Mouse (Mus musculus): ENCODE measurements around the gene Pde7b.

Pde7b gene

DNA sequence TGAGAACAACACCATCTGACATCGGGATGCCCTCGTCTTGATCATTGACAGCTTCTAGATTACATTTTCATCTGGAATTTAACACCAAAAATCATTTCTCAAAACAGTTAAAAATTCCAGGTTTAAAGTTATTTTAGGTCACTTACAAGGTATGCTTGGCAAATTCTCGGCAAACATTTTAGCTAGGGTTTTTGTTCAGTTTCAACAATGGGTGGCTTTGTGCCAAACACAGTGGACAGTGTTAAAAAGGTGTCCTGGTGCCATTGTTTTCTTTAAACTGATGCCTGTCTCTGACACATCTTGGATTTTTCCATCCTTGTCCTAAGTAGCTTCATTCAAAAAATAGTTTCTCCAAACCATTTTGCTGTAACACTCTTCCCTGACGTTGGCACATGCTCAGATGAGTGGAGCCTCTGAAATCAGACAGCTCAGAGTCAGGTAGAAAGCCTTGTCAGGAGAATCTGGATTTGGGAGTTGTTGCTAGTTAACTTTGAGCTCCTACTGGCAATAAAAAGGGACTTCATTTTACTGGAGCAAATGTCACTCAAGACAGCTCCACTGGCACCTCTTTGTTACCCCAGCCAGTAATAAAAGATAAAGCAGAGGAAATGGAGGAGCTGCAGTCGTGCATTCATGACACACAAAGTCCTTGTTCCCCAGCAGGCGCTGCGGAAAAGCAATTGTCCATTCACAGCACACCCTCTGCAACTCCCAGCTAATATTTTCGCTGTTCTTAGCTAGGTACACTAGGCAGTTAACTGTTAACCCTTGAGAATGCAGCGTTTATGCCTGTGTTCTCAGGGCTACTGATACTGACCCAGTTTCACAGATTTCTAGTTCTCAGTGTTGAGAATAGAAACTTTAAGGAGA lies 2.0 kb downstream of the Pde7b start:
- CTCF ChIA-PET, result interaction anchor here (1.2 kb wide), 1 partner anchor 8 kb away, joined by 3 read pairs; no protein-coding TSS in a partner anchor

GRCm38 (mm10) chr10:20719201-20719600 lies 5.7 kb downstream of the Pde7b start:
- CTCF ChIA-PET, result no interaction called here

DNA sequence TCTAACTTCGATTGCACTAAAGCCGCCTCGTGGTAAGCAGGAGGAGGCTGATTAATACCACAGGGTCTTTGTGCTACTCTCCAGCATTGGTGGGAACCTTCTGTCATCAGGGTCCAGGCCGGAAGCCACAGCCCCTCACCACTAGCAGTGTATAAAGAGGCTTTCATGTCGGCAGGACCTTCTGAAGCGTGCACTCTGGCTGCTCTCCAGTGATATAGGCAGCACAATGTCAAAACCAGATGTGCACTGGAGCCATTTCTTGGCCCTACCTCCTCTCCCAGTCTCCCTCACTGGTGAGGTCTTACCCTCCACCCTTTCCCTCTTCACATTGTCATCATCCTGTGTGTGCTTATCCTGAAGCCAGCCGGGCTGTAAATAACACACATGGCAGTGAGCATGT lies 24.2 kb downstream of the Pde7b start:
- CTCF ChIA-PET, result no interaction called here

GRCm38 (mm10) chr10:20699874-20700273 lies 25.0 kb downstream of the Pde7b start:
- CTCF ChIA-PET, result no interaction called here

DNA sequence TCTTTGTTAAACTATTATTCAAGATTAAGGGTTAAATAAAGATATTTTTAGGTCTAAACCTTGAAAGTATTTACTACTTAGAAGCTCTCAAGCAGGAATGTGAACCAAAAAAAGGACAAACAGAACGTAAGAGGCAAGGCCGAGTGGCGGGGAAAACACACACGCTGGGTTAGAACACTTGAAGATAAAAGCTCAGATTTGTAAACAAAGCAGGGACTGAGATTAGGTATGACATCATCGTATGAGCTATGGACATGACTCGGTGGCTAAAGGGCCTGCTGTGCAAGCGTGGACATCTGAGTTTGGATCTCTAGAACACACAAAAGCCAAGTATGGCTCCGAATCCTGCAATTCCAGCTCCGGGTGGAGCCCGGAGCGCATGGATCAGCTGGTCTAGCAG lies 29.2 kb downstream of the Pde7b start:
- CTCF ChIA-PET, result no interaction called here

DNA sequence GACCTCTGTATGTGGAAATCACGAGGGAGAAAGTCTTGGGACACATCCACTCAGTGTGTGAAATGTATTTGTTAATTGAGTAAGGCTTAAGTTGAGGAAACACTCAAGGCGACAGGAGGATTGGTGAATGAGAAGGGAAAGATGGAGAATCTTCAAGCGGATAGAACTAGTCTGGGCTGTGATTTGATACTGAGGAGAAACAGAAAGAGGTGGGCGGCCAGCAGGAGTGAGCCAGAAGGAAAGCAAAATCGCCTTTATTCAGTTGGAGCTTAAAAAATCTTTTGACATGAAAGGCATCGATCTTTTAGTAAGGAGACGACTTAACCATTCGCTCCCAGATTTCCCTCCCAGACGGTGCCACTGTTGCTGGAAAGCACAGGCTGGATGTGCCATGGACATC lies 34.9 kb downstream of the Pde7b start:
- CTCF ChIA-PET, result no interaction called here

DNA sequence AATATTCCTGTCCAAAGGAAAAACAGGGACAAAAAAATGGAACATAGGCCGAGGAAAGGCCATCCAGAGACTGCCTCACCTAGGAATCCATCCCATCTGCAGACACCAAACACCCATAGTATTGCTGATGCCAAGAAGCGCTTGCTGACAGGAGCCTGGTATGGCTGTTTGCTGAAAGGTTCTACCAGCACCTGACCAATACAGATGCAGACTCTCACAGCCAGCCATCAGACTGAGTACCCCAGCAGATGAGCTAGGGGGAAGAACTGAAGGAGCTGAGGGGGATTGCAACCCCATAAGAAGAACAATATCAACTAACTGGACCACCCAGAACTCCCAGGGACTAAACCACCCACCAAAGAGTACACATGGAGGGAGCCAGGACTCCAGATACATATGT lies 40.7 kb downstream of the Pde7b start:
- CTCF ChIA-PET, result no interaction called here

DNA sequence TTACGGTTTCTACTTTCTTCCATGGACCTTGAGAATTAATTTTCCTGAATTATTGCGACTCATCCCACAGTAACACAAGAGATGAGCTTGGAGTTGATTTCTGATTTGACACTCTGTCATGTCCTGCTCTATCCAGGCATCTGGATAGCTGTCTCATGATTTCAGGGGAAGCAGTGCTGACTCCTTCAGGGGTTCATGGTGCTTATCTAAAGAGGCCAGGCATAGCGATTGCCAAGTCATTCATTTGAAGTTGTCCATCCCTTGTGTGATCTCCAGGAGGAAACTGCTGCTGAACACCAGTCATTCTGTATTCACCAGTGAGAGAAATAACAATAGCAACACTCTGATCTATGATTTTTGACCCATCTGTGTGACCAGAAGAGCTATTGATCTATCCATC lies 43.9 kb downstream of the Pde7b start:
- CTCF ChIA-PET, result no interaction called here

GRCm38 (mm10) chr10:20675321-20675720 lies 49.6 kb downstream of the Pde7b start:
- CTCF ChIA-PET, result no interaction called here

DNA sequence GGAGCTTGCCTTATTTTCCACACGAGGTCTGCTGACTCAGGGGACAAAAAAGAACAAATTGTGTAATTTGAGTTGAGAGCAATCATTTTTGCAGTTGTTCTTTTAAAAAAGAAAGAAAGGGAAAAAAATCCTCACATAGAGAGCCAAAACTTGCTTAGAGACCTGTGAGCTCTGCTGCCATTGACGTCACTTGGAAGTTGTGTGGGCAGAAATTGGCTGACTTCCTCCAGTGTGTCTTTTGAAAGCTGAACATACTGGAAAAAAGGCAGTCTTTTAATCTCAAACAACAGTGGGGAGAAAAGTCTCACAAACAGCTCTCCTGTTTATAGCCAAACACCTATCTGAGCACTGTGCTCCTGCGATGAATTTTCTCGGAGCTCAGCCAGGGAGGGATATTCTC lies 51.1 kb downstream of the Pde7b start:
- CTCF ChIA-PET, result no interaction called here

DNA sequence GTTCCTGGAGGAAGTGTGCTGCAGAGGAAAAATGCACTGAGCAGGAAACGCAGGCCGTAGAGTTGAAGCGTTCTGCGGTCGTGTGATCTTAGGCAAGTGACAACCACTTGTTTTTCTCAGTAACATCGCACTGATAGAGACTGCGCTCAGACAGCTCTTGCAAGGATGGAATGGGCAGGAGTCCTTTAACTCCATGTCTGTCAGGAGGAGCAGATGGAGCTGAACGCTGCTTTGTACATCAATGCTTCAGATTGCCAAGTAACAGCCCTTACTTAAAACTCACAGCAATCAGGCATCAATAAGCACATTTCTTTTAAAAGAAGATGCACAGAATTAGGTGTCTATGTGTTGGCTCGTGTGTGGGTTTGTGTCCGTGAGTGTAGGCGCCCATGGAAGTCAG lies 52.3 kb downstream of the Pde7b start:
- CTCF ChIA-PET, result no interaction called here

GRCm38 (mm10) chr10:20671621-20672020 lies 53.3 kb downstream of the Pde7b start:
- CTCF ChIA-PET, result no interaction called here

- CTCF ChIA-PET, result no interaction called here
Observed at GRCm38 (mm10) chr10:20670541-20670940, 54.3 kb downstream of the Pde7b start.

DNA sequence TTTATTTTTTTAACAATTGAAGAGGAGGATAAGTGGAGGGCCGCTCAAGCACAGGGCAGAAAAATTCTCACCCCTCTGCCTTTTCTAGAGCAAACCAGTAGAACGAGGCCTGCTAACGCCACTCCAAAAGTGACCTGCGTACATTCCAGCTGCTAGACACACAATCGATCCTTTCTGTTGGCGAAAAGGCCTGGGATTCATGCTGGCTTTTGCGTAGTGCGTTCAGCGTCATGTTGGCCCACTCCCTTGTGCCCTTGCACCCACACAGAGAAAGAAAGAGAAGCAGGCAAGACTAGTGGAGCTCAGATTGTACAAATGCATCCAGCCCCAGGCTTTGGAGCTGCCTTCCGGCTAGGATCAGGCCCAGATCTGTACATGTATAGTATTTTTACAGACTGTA lies 55.4 kb downstream of the Pde7b start:
- CTCF ChIA-PET, result no interaction called here

DNA sequence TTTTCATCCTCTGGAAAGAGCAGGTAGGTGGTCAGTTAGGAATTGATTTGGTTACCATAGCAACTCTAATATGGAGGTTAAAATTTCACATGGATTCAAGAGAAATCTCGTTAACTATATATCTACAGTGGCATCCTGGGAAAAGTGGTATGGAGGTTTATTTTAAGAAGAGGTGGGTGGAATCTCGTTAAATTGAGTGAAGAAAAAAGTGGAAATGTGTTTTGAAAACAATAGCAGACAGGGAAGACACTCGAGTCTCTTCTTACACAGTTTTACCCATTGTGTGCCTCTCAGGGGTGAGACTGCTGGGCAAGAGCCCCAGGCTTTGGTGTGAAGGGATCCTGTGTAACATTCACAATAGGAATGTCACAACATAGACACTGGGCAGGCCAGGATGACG lies 56.3 kb downstream of the Pde7b start:
- CTCF ChIA-PET, result no interaction called here

DNA sequence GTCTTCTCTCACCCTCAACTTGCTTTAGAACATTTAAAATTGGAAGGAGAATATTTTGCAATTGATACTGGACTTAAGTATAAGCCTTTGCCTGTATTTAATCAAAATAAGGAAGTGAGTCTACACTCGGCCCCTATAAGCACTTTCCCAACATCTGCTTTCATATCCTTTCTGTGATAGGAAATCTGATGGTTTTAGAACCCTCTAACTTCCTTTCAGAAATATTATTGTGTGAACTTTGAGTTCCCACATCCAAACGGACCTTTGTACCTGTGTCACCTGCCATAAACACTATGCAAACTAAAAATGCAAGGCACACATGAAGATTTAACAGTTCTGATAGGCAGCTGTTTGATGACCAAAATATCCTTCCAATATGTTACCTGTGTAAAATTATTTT lies 58.2 kb downstream of the Pde7b start:
- CTCF ChIA-PET, result no interaction called here

DNA sequence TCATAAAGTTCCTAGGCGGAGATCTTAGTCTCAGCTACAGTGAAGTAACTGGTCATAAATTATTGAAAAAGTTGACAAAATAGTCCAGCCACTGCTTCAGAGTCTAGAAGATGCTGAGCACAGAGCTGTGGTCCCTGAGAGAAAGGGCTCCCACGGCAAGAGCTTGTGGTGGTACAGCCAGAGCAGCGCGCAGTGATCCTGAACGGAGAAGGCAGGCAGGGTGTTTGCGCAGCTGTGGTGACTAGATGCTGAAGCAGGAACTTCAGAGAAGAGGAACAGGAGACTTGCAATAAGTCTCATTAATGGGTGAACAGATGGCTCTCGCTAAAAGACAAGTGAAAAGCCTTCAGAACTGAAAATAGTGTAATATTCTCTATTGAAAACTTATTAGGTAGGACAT lies 61.9 kb downstream of the Pde7b start:
- CTCF ChIA-PET, result no interaction called here

DNA sequence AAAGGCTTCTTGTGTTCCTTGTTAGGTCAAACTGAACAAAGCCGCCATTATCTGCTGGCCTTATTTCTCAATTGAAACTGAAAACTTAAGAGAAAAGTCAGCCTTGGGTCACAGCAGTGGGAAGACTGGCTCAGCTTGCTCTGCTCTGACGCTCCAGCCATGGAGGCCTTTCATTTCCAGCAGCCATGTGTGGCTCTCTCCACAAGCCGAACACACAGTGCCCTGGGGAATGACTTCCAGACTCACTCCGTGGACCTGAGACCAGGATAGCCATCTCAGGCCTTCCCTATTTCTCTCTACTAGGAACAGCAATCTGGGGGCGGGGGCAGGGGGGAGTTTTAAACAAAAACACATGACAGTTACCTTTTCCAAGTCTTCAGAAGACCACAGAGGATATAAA lies 63.2 kb downstream of the Pde7b start:
- CTCF ChIA-PET, result no interaction called here

GRCm38 (mm10) chr10:20659718-20660117 lies 65.2 kb downstream of the Pde7b start:
- CTCF ChIA-PET, result no interaction called here

DNA sequence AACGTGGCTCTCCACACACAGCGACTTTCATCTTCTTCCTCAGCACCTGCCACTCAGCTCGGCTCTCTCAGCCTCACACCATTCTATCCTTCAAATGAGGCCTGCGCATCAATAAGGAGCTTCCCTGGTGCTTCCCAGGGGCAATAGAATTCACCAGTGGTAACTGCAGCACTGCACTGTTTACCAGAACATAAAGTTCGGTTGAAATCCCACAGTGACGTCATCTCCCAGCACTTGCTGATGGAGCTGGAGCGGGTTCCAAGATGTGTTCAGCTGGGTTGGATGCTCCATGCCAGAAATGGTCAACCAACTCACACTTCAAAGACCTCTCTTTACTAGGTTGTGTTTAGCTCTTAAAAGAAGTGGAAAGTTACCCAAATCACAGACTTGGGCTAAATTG lies 65.6 kb downstream of the Pde7b start:
- CTCF ChIA-PET, result no interaction called here

GRCm38 (mm10) chr10:20658716-20659115 lies 66.2 kb downstream of the Pde7b start:
- CTCF ChIA-PET, result no interaction called here

DNA sequence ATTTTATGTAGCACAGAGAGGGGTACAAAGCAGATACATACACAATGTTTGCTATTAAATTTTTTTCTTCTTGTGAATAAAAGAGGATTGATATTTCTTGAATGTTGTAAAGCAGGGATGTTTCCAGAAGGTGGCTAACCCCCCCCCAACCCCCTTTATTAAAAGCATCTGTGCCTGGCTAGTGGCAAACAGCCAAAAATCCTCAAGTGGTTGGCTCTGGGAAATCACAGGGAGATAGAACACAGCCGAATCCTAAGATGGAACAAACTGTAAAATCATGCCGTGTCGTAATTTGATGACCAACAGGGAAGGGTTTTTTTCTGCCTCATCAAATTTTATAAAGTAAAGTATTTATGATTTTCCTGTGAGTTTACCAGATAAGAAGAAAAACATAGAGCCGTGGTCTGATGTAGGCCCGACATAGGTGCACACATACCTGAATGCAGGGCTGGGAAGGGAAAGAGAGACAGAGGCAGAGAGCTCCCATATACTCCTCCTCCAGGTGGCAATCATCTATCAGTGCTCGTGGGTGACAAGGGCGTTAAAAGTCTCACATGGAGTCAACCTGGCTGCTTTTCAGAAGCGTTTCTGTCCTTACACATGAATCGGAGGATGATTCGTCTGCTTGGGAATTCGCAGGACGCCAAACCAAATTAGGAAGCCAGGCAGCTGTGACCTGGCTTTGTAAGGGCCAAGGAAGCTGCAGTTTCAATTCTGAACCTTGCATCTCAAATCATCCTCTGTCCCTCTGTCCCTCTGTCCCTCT lies 67.4 kb downstream of the Pde7b start:
- CTCF ChIA-PET, result no interaction called here

DNA sequence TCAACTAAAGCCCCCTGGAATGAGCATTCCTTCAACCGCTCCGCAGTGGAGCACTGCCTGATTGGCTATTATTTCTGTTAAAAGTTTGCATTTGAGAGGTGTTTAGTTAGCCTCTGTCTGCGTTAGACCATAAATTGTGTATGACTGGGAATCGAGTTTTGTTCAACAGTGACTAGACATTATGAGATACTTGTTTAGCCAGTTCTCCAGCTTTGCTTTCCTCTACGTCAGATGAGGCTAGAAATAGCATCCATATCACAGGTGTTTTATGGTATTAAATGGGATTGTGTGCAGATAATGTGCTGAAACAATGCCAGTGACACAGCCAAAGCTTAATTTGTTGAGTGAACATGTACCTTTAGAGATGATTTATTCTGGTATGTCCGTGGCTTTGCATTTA lies 70.3 kb downstream of the Pde7b start:
- CTCF ChIA-PET, result no interaction called here

- CTCF ChIA-PET, result interaction anchor here (0.5 kb wide), 1 partner anchor 181 kb away, joined by 8 read pairs; no protein-coding TSS in a partner anchor
Observed at GRCm38 (mm10) chr10:20654187-20654586, 70.7 kb downstream of the Pde7b start.

Data from spleen, embryonic (tissue).